Mouse (Mus musculus) liver, adult 2 months (tissue): ENCODE measurements around the gene Incenp. TPM values are rescaled to one million over a fixed set of nuclear protein-coding genes. Genes with fewer than 3 reads are reported as not detected.
"Not testable (repeated sequence)": the region's sequence is repeated elsewhere in the genome, so short reads cannot be mapped to it uniquely, and the experiment has no call there.

Experiments
- DNase-seq: peaks from one replicate; pipeline ENCODE4 v3.0.0-alpha.2; 2011; ENCODE audit warnings: low read depth, low spot score; ENCODE audit errors: extremely low read depth
- H3K27ac ChIP-seq: fragments of 200-500 bp; replicated peaks from 2 replicates; pipeline ENCODE4 v1.5.1; 2012; ENCODE audit warnings: low read depth, mild to moderate bottlenecking, control low read depth, inconsistent platforms, low read length; ENCODE audit not compliant: insufficient read depth
- H3K27me3 ChIP-seq: fragments of 200-500 bp; 2 replicates; pipeline ENCODE4 v1.6.1; 2012; ENCODE audit warnings: mild to moderate bottlenecking, moderate library complexity, low read length, inconsistent platforms; ENCODE audit not compliant: control insufficient read depth, insufficient read depth
- H3K36me3 ChIP-seq: fragments of 200-500 bp; 2 replicates; pipeline ENCODE4 v1.6.1; 2012; ENCODE audit warnings: low read length, inconsistent platforms; ENCODE audit not compliant: control insufficient read depth, insufficient read depth
- H3K4me1 ChIP-seq: fragments of 200-500 bp; 2 replicates; pipeline ENCODE4 v1.6.1; 2011; ENCODE audit warnings: low read length; ENCODE audit not compliant: control insufficient read depth, insufficient read depth
- H3K4me3 ChIP-seq: fragments of 200-500 bp; 2 replicates; pipeline ENCODE4 v1.5.1; 2011; ENCODE audit warnings: low read depth, mild to moderate bottlenecking, control low read depth, low read length, moderate library complexity; ENCODE audit not compliant: insufficient read depth
- H3K79me2 ChIP-seq: fragments of 200-500 bp; 2 replicates; pipeline ENCODE4 v1.6.1; 2012; ENCODE audit warnings: inconsistent platforms, mild to moderate bottlenecking, low read length, moderate library complexity; ENCODE audit not compliant: control insufficient read depth, insufficient read depth
- H3K9ac ChIP-seq: fragments of 200-500 bp; 2 replicates; pipeline ENCODE4 v1.6.1; 2012; ENCODE audit warnings: low read depth, mild to moderate bottlenecking, control low read depth, inconsistent platforms, low read length
- CTCF ChIP-seq: fragments of 200-500 bp; IDR thresholded peaks from 2 replicates; pipeline ENCODE4 v1.5.1; 2011; ENCODE audit warnings: low read depth, low read length, control low read depth
- POLR2A ChIP-seq: fragments of 200-500 bp; IDR thresholded peaks from 2 replicates; pipeline ENCODE4 v1.6.1; 2011; ENCODE audit warnings: low read length, control low read depth; ENCODE audit not compliant: insufficient read depth; ENCODE audit errors: extremely low read depth
- WGBS: fragments of 180-500 bp; shearing (Covaris S2); methylation state at CpG from one replicate; pipeline ENCODE4 v1.1.7; 2018; 5-methylcytosine and 5-hydroxymethylcytosine counted together
- polyA plus RNA-seq: library from polyadenylated mRNA; depleted of rRNA; stranded (reverse); fragments of >200 nt; gene quantifications from 2 replicates; pipeline ENCODE4 v1.2.3, GENCODE M21; 2012
- total RNA-seq: library from RNA; depleted of rRNA; stranded (reverse); fragments of >200 nt; gene quantifications from 2 replicates; pipeline ENCODE4 v1.2.3, GENCODE M21; 2014

Incenp gene
- total and polyA plus RNA-seq, 2 experiments, result 1.4 to 1.9 TPM

GRCm38 (mm10) chr19:9933908-9934307 is 34.6 kb upstream of the Incenp start:
- H3K9ac ChIP-seq, result no peak overlapping the region
- no peak for DNase-seq
- TF ChIP-seq POLR2A, result no peak
- H3K36me3 ChIP-seq, result no peaks in the 10 kb centered on the region
- WGBS, result 84% methylated on average over 2 of the region's 2 CpGs
- H3K79me2 ChIP-seq, result no peaks in the 10 kb centered on the region
- no peaks in the 10 kb centered on the region for H3K27me3 ChIP-seq
- no peak overlapping the region for H3K4me3 ChIP-seq
- H3K27ac ChIP-seq, result no peak overlapping the region
- peaks cover 3% of the 10 kb centered on the region for H3K4me1 ChIP-seq

- 47% methylated on average over 2 of the region's 2 CpGs for WGBS
- not testable (repeated sequence) for H3K4me3 ChIP-seq, H3K4me1 ChIP-seq, H3K36me3 ChIP-seq, H3K79me2 ChIP-seq, H3K27me3 ChIP-seq, H3K9ac ChIP-seq
- H3K27ac ChIP-seq, result 0 out of 2 replicates have a peak overlapping the region, but pooled peaks have one; percentile 20
- peak; percentile 35 for DNase-seq
These were observed 31.8 kb upstream of the Incenp start for GRCm38 (mm10) chr19:9931167-9931607.

GRCm38 (mm10) chr19:9928089-9928488 is 28.7 kb upstream of the Incenp start:
- no peak overlapping the region for H3K9ac ChIP-seq
- no peak overlapping the region for H3K4me3 ChIP-seq
- no peak for DNase-seq
- H3K27ac ChIP-seq, result no peak overlapping the region
- H3K4me1 ChIP-seq, result peaks cover 2% of the 10 kb centered on the region; the same call in 1 of the 2 replicates
- WGBS, result 87% methylated on average over 9 of the region's 9 CpGs
- no peaks in the 10 kb centered on the region for H3K36me3 ChIP-seq
- no peaks in the 10 kb centered on the region for H3K79me2 ChIP-seq
- TF ChIP-seq POLR2A, result no peak
- TF ChIP-seq CTCF, result no peak
- no peaks in the 10 kb centered on the region for H3K27me3 ChIP-seq

GRCm38 (mm10) chr19:9924769-9925272 is 25.5 kb upstream of the Incenp start:
- peak; percentile 86 for DNase-seq
- no peaks in the 10 kb centered on the region for H3K27me3 ChIP-seq
- H3K4me1 ChIP-seq, result peaks cover 2% of the 10 kb centered on the region; the same call in 1 of the 2 replicates
- H3K9ac ChIP-seq, result peak overlapping the region; percentile 41
- whole genome bisulfite sequencing, result 15% methylated on average over 8 of the region's 8 CpGs
- H3K79me2 ChIP-seq, result no peaks in the 10 kb centered on the region
- TF ChIP-seq CTCF (no peak), POLR2A (0 out of 2 replicates have a peak, but pooled peaks have one; percentile 14)
- peak overlapping the region; percentile 9; the same call in 1 of the 2 replicates for H3K4me3 ChIP-seq
- H3K27ac ChIP-seq, result peak overlapping the region; percentile 93
- H3K36me3 ChIP-seq, result no peaks in the 10 kb centered on the region

- no peaks in the 10 kb centered on the region for H3K36me3 ChIP-seq
- H3K4me1 ChIP-seq, result peaks cover 2% of the 10 kb centered on the region; the same call in 1 of the 2 replicates
- no peak for DNase-seq
- no peak overlapping the region for H3K4me3 ChIP-seq
- peak overlapping the region; percentile 51 for H3K27ac ChIP-seq
- TF ChIP-seq POLR2A, result no peak
- no peak for TF ChIP-seq CTCF
- WGBS, result 28% methylated on average over 13 of the region's 13 CpGs
- H3K9ac ChIP-seq, result peak overlapping the region; percentile 14; the same call in 1 of the 2 replicates
- no peaks in the 10 kb centered on the region for H3K27me3 ChIP-seq
- H3K79me2 ChIP-seq, result no peaks in the 10 kb centered on the region
These were observed 24.9 kb upstream of the Incenp start for GRCm38 (mm10) chr19:9924034-9924768.

- Histone ChIP-seq H3K36me3 (no peaks in the 10 kb centered on the region), H3K9ac (no peak overlapping the region), H3K27me3 (no peaks in the 10 kb centered on the region), H3K79me2 (no peaks in the 10 kb centered on the region), H3K27ac (no peak overlapping the region), H3K4me3 (no peak overlapping the region), H3K4me1 (peaks cover 2% of the 10 kb centered on the region; the same call in 1 of the 2 replicates)
- TF ChIP-seq CTCF (no peak), POLR2A (no peak)
- DNase-seq, result no peak
These were observed 23.7 kb upstream of the Incenp start for GRCm38 (mm10) chr19:9923048-9923447.
